Mouse (Mus musculus) kidney, adult 18-20 months (tissue): ENCODE measurements around the gene Gcc2.
"Not testable (repeated sequence)": the region's sequence is repeated elsewhere in the genome, so short reads cannot be mapped to it uniquely, and the experiment has no call there.

Experiments used
- DNase-seq: peaks from one replicate; pipeline ENCODE4 v3.0.0; 2021

Gene Gcc2

GRCm38 (mm10) chr10:58231779-58232640 is 23.3 kb upstream of the Gcc2 start:
- peak; percentile 65 for DNase-seq

- not testable (repeated sequence) for DNase-seq
Measured at GRCm38 (mm10) chr10:58232641-58232969, 22.7 kb upstream of the Gcc2 start, which contains the start of gene Duxf3. Duxf3 (minus strand) TSS chr10:58232675.

GRCm38 (mm10) chr10:58233054-58233739 is 22.1 kb upstream of the Gcc2 start:
- DNase-seq = peak; percentile 42

- DNase-seq = not testable (repeated sequence)
Measured at GRCm38 (mm10) chr10:58233740-58234121, 21.6 kb upstream of the Gcc2 start.

GRCm38 (mm10) chr10:58234985-58235384 is 20.3 kb upstream of the Gcc2 start:
- not testable (repeated sequence) for DNase-seq

- DNase-seq = no peak
Measured at GRCm38 (mm10) chr10:58236613-58237012, 18.7 kb upstream of the Gcc2 start, which contains the start of gene Gm4981. Gm4981 (minus strand) TSS chr10:58236701.

- peak; percentile 58 for DNase-seq
Measured at GRCm38 (mm10) chr10:58238984-58239740, 16.1 kb upstream of the Gcc2 start.

GRCm38 (mm10) chr10:58249535-58249934 is 5.8 kb upstream of the Gcc2 start:
- no peak for DNase-seq

- no peak for DNase-seq
Measured at GRCm38 (mm10) chr10:58254635-58255175, 592 bp upstream of the Gcc2 start.

- no peak for DNase-seq
Measured at GRCm38 (mm10) chr10:58255954-58256353, 657 bp downstream of the Gcc2 start.

GRCm38 (mm10) chr10:58258466-58258865 is 3.2 kb downstream of the Gcc2 start:
- peak; percentile 4 for DNase-seq

GRCm38 (mm10) chr10:58282238-58282637 is 26.9 kb downstream of the Gcc2 start:
- no peak for DNase-seq

GRCm38 (mm10) chr10:58290742-58291141 is 35.4 kb downstream of the Gcc2 start:
- no peak for DNase-seq

- no peak for DNase-seq
Measured at GRCm38 (mm10) chr10:58294246-58294645, 38.9 kb downstream of the Gcc2 start.

- no peak for DNase-seq
Measured at GRCm38 (mm10) chr10:58295605-58296004, 40.3 kb downstream of the Gcc2 start.

GRCm38 (mm10) chr10:58304996-58305395 is 49.7 kb downstream of the Gcc2 start:
- no peak for DNase-seq

GRCm38 (mm10) chr10:58306897-58307296 is 51.6 kb downstream of the Gcc2 start:
- no peak for DNase-seq

GRCm38 (mm10) chr10:58310791-58311190 is 55.5 kb downstream of the Gcc2 start:
- DNase-seq = no peak

GRCm38 (mm10) chr10:58312887-58313286 is 57.6 kb downstream of the Gcc2 start:
- no peak for DNase-seq

GRCm38 (mm10) chr10:58320881-58321280 is 65.6 kb downstream of the Gcc2 start:
- DNase-seq = no peak

GRCm38 (mm10) chr10:58322361-58323027 is 67.2 kb downstream of the Gcc2 start:
- DNase-seq = no peak
